Mouse (Mus musculus): ENCODE results near the gene Hist1h2bh. TPM values are rescaled to one million over a fixed set of nuclear protein-coding genes. Genes with fewer than 3 reads are reported as not detected.

The Hist1h2bh gene
- polyA plus RNA-seq, 1 experiment, result 4.4 TPM

DNA sequence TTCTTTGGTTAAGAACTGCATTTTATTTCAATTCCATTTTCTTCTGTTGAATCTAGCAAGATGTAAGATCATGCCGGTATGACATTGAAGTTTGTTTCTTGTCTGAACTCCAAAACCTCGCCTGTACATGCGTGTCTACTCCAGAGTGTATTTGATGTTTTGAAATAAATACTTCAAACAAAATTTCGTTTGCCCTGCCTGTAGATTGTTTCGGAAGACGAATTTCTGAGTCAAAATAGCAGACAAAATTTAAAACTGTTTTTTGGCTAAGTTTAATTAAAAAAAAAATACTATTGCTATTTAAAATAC is 24.9 kb downstream of the Hist1h2bh start:
- TF ChIP-seq CTCF (IDR thresholded peaks at IDR 0.05; ENCODE audit: borderline replicate concordance, extremely low read depth, insufficient read depth, insufficient read length) (no peak), POLR2A (IDR thresholded peaks at IDR 0.05; ENCODE audit: borderline replicate concordance, extremely low read depth, insufficient read depth, insufficient read length, poor library complexity, severe bottlenecking) (no peak)
- no peak for DNase-seq (ENCODE audit: low read depth)

DNA sequence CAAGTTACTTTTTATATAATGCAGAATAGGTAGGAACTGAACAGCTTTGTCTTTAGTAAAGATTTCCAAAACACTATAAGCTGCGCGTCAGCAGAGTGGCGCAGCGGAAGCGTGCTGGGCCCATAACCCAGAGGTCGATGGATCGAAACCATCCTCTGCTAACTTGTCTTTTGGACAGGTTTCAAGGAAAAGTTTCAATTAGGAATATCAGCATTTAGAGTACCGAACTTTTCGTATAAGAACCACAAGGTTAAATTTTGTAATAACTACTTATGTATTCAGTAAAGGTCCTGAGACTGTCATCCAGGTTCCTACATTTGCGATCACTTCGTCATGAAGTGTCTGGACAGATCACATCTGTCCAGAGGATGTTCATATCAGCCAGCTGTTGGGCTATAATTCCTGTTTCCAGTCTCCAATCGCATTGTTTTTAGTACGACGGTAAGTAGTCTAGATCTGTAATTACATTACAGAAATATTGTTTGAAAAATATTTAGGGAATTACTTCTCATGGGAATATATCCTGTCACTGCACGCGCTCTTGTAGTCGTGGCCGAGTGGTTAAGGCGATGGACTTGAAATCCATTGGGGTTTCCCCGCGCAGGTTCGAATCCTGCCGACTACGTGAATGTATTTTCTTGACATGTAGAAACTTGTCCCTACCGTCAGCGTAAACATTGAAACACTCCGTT is 25.4 kb downstream of the Hist1h2bh start:
- no peak for TF ChIP-seq POLR2A (IDR thresholded peaks at IDR 0.05; ENCODE audit: borderline replicate concordance, extremely low read depth, insufficient read depth, insufficient read length, poor library complexity, severe bottlenecking)
- TF ChIP-seq CTCF (IDR thresholded peaks at IDR 0.05; ENCODE audit: borderline replicate concordance, extremely low read depth, insufficient read depth, insufficient read length), result no peak
- DNase-seq (ENCODE audit: low read depth), result peak; percentile 92

DNA sequence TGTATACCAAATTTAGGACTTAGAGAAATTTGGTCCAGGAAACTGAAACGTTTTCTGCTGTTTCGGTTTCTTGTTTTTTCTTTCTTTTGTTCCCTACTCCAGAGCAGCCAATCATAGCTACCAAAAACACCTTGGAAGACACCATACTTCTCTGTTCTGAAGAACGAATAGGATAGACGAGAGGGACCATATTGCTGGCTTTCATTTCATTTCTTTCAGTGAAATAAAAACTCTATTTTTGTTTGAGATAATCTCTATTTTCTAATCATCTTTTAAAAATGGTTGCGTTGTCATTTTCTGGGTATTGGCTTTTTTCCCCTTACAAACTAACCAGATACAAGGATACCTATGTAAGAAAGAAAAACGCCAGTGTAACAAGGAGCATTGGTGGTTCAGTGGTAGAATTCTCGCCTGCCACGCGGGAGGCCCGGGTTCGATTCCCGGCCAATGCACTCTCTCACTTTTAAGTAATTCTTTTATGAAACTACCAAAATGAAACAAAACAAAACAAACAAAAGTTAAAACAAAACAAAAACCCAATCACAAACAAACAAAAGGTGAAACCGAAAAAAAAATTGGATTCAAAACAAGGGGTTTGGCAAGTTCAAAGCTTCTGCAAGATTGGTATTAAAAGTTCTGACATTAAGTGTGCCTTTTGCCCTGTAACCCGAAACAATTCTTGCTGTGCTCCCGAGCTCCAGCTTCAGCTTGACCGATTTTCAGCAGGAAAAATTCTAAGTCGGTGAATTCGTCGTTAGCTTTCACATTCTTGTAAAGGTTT is 26.2 kb downstream of the Hist1h2bh start:
- DNase-seq (ENCODE audit: low read depth), result peak; percentile 89
- TF ChIP-seq POLR2A (IDR thresholded peaks at IDR 0.05; ENCODE audit: borderline replicate concordance, extremely low read depth, insufficient read depth, insufficient read length, poor library complexity, severe bottlenecking) (no peak), CTCF (IDR thresholded peaks at IDR 0.05; ENCODE audit: borderline replicate concordance, extremely low read depth, insufficient read depth, insufficient read length) (no peak)

DNA sequence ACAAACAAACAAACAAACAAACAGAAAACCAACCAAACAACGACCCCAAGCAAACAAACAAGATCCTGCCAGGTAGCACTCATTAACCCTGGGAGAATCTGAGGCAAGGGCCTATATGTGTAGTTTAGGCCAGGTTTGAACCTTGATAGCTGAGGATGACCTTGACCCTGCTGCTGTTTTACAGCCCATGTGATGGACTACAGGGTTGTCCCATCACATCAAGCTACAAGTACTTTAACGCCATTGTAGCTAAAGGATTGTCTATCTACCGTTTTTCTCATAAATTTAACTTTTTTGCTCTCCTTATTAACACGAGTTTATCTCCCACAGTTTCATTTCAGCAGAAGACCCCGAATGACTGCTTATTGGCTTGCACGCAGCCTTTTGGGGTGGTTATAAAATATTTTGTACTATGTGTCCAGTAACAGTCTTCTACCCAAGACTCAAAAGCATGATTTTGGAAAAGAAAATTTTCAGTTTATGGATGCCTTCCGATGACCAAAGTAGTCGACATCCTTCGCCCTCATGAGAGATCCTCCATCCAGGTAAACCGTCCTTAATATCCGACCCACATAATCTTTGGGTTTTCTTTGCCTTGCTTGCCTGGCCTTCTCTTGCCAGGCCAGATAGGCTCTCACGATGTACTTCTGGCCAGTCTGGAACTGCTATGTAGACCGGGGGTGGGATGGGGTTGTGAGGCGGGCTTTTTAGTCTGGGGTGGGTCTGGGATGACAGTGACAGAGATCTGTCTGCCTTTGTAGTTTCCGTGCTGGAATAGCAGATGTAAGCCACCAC is 27.2 kb downstream of the Hist1h2bh start:
- TF ChIP-seq CTCF (IDR thresholded peaks at IDR 0.05; ENCODE audit: borderline replicate concordance, extremely low read depth, insufficient read depth, insufficient read length) (no peak), POLR2A (IDR thresholded peaks at IDR 0.05; ENCODE audit: borderline replicate concordance, extremely low read depth, insufficient read depth, insufficient read length, poor library complexity, severe bottlenecking) (no peak)
- no peak for DNase-seq (ENCODE audit: low read depth)

DNA sequence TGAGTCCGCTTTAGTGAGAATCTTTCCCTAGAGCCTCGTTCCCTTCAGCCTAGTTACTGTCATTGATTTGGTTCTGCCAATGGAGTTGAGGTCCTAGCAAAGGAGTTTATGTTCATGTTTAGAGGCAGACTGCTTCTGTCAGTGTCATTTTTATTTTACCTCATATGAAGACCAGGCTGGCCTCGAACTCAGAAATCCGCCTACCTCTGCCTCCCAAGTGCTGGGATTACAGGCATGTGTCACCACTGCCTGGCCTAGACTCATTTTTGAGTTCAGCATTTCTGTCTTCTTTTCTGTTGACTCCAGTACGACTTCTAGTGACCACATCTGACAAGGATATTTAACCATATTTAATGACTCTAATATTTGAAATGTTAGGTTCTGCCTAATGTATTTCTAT is 27.9 kb downstream of the Hist1h2bh start:
- no peak for DNase-seq (ENCODE audit: low read depth)
- TF ChIP-seq POLR2A (IDR thresholded peaks at IDR 0.05; ENCODE audit: borderline replicate concordance, extremely low read depth, insufficient read depth, insufficient read length, poor library complexity, severe bottlenecking) (no peak), CTCF (IDR thresholded peaks at IDR 0.05; ENCODE audit: borderline replicate concordance, extremely low read depth, insufficient read depth, insufficient read length) (no peak)

DNA sequence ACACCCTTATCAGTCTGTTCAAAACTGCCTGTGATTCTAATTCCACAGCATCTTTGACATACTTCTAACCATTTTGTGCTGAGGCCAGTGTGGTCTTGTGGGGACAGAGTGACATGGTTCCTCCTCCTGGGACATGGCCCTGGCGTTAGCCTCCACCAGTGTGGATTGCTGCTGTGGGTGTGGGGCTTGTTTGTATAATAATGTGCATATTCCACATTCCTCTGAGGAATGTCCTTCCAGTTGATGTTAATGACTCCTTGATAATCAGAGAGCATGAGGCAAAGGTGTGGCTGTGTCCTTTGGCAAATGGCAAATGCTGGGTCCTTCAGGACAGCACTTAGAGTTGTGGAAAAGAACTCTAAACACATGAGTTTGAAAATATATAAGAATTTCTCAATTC is 29.7 kb downstream of the Hist1h2bh start:
- no peak for TF ChIP-seq POLR2A (IDR thresholded peaks at IDR 0.05; ENCODE audit: borderline replicate concordance, extremely low read depth, insufficient read depth, insufficient read length, poor library complexity, severe bottlenecking)
- TF ChIP-seq CTCF (IDR thresholded peaks at IDR 0.05; ENCODE audit: borderline replicate concordance, extremely low read depth, insufficient read depth, insufficient read length), result no peak
- no peak for DNase-seq (ENCODE audit: low read depth)

DNA sequence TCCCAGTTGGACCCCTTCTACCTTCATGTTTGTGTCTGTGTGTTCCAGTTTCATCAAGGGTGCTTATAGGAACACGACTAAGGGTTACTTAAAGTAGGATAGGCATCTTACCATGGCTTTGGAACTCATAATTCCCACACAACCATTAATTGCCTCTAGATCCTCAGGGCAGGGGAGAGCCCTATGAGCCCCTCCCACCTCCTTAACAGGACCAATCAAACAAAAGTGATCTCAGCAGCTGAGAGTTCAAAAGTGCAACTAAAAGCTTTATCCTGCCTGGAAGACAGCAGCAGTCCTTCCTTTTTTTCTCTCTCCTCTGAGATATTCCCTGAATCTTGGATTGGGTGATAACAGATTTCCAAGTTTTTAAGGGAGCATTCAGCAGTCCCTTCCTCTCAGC is 33.1 kb downstream of the Hist1h2bh start:
- TF ChIP-seq CTCF (IDR thresholded peaks at IDR 0.05; ENCODE audit: borderline replicate concordance, extremely low read depth, insufficient read depth, insufficient read length) (no peak), POLR2A (IDR thresholded peaks at IDR 0.05; ENCODE audit: borderline replicate concordance, extremely low read depth, insufficient read depth, insufficient read length, poor library complexity, severe bottlenecking) (no peak)
- no peak for DNase-seq (ENCODE audit: low read depth)

DNA sequence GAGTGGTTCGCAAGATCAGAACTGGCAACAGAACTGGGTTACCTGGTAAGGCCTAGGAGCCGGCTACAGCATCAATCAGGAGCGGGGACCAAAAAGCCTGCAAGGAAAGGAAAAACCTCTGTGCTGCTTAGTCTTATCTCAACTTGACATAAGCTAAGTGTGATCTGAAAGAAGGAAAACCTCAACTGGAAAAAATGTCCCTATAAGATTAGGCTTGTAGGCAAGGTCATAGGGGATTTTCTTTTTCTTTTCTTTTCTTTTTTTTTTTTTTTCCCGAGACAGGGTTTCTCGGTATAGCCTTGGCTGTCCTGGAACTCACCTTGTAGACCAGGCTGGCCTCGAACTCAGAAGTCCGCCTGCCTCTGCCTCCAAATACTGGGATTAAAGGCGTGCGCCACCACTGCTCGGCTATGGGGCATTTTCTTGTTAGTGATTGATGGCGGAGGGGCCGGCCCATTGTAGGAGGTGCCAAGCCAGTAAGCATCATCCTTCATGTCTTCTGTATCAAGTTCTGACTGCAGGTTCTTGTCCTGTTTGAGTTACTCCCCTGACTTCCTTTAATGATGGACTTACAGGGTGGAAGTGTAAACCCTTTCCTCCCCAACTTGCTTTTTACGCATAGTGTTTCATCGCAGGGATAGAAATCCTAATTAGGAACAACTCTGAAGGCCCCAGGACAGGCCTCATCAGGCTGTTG is 36.2 kb downstream of the Hist1h2bh start:
- DNase-seq (ENCODE audit: low read depth), result no peak
- TF ChIP-seq POLR2A (IDR thresholded peaks at IDR 0.05; ENCODE audit: borderline replicate concordance, extremely low read depth, insufficient read depth, insufficient read length, poor library complexity, severe bottlenecking), result no peak

DNA sequence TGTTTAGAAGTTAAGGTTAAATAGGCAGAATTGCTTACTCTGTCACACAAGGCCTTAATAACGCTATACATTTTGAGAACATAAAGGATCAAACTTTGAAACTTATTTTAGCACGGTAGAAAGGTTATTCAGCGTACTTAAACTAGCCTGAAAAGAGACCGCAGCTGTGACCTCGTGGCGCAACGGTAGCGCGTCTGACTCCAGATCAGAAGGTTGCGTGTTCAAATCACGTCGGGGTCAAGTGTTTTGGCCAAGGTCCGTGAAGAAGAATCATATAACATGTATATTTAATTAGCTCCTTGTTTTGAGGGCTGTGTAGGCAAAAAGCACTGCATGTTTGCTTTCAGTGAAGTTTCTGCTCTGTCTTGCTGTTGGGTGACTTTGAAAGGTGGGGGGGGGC is 36.8 kb downstream of the Hist1h2bh start:
- TF ChIP-seq POLR2A (IDR thresholded peaks at IDR 0.05; ENCODE audit: borderline replicate concordance, extremely low read depth, insufficient read depth, insufficient read length, poor library complexity, severe bottlenecking) (no peak), CTCF (IDR thresholded peaks at IDR 0.05; ENCODE audit: borderline replicate concordance, extremely low read depth, insufficient read depth, insufficient read length) (no peak)
- DNase-seq (ENCODE audit: low read depth), result no peak

DNA sequence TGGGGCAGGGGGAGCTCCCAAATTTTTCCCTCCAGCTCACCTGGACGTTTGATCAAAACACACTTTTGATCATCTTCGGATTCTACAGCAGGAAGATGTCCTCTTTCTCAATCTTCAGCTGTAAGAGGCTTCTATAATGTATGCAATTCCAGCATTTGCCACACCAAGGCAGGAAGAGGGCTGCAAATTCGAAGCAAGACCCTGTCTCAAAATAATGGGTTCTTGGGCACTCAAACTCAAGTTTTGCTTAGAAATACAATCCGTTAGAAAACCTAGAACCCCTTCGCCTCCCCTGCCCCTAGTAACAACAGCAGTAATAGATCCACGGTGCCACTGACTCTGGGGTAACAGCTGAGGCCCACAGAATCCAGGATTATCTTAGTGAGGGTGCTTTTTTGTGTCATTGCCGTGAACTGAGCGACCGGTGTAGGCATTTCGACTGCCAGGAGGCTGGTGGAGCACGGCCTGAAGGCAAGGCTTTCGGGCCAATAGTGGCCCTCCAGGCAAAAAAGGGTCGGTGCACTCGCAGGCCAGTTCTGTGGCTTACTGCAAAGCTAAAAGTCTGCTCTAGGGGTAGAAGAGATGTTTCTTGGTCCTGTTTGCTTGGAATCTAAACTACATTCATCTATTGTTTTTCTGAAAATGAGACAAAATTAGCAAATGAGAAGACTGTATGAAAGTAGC is 37.4 kb downstream of the Hist1h2bh start:
- no peak for DNase-seq (ENCODE audit: low read depth)
- TF ChIP-seq POLR2A (IDR thresholded peaks at IDR 0.05; ENCODE audit: borderline replicate concordance, extremely low read depth, insufficient read depth, insufficient read length, poor library complexity, severe bottlenecking), result no peak
- TF ChIP-seq CTCF (IDR thresholded peaks at IDR 0.05; ENCODE audit: borderline replicate concordance, extremely low read depth, insufficient read depth, insufficient read length), result no peak

Data from brain, embryonic 14.5 days (tissue).